Mouse (Mus musculus) hindbrain, embryonic 11.5 days (tissue): ENCODE measurements around the gene Dnajc30. TPM values are rescaled to one million over a fixed set of nuclear protein-coding genes. Genes with fewer than 3 reads are reported as not detected.

Experiments
- ATAC-seq: fragments of 200-750 bp; cut with Nextera tagmentation; 2 replicates; pipeline ENCODE4 v1.8.0; 2017; ENCODE audit warnings: mild to moderate bottlenecking, moderate TSS enrichment, moderate library complexity; ENCODE audit not compliant: low FRiP score
- DNase-seq: peaks from one replicate; pipeline ENCODE4 v3.0.0-alpha.2; 2015; ENCODE audit warnings: low spot score
- H3K27ac ChIP-seq: fragments of 300-500 bp; sonication (generic); 2 replicates; pipeline ENCODE4 v1.5.1; 2014; ENCODE audit warnings: mild to moderate bottlenecking, low read depth, low read length
- H3K27me3 ChIP-seq: fragments of 300-500 bp; sonication (generic); 2 replicates; pipeline ENCODE4 v1.6.1; 2014; ENCODE audit warnings: mild to moderate bottlenecking, low read length, moderate library complexity, mixed read lengths; ENCODE audit not compliant: control insufficient read depth, insufficient read depth
- H3K36me3 ChIP-seq: fragments of 300-500 bp; sonication (generic); 2 replicates; pipeline ENCODE4 v1.6.1; 2014; ENCODE audit warnings: mild to moderate bottlenecking, low read length, moderate library complexity, mixed read lengths; ENCODE audit not compliant: control insufficient read depth, insufficient read depth
- H3K4me1 ChIP-seq: fragments of 300-500 bp; sonication (generic); replicated peaks from 2 replicates; pipeline ENCODE4 v1.6.1; 2014; ENCODE audit warnings: low read length, mixed read lengths; ENCODE audit not compliant: control insufficient read depth, insufficient read depth
- H3K4me2 ChIP-seq: fragments of 300-500 bp; sonication (generic); replicated peaks from 2 replicates; pipeline ENCODE4 v1.6.1; 2014; ENCODE audit warnings: mild to moderate bottlenecking, low read depth, low read length
- H3K4me3 ChIP-seq: fragments of 300-500 bp; sonication (generic); 2 replicates; pipeline ENCODE4 v1.5.1; 2014; ENCODE audit warnings: low read depth, low read length
- H3K9ac ChIP-seq: fragments of 300-500 bp; sonication (generic); 2 replicates; pipeline ENCODE4 v1.6.1; 2014; ENCODE audit warnings: low read depth, low read length
- H3K9me3 ChIP-seq: fragments of 300-500 bp; sonication (generic); 2 replicates; pipeline ENCODE4 v1.6.1; 2016; ENCODE audit warnings: low read length; ENCODE audit not compliant: control insufficient read depth
- WGBS: fragments of 180-500 bp; shearing (Covaris S2); extraction: QIAGEN DNeasy Blood & Tissue Kit; methylation state at CpG from one replicate; pipeline ENCODE4 v1.1.7; 2014; 5-methylcytosine and 5-hydroxymethylcytosine counted together
- polyA plus RNA-seq: library from polyadenylated mRNA; unstranded; fragments of >200 nt; fragmentation: Nextera tagmentation; extraction: Ambion mirVana; gene quantifications from 2 replicates; pipeline ENCODE4 v1.2.1, GENCODE M21; 2014

The Dnajc30 gene
- polyA plus RNA-seq, 1 experiment from 2014 or later, result 29.2 TPM

DNA sequence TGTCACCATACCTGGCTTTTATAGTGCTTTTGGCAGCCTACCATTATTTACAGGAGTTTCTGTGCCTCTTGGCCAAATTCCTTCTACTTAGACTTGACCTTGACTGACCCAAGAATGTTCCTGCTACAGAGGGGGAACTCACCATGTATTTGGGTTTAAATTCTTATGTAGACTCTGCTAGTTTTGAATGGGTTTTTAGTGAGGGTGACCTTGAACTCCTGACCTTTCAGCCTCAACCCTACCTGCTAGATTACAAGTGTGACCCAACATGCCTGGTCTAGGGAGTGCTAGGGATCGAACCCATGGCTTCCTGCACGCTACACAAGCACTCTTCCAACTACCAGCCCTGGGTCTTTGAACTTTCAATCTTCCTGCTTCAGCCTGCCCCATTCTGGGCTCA is 8.1 kb downstream of the Dnajc30 start:
- Histone ChIP-seq H3K4me1 (peaks cover 4% of the 10 kb centered on the region), H3K4me3 (no peak overlapping the region), H3K4me2 (no peak overlapping the region), H3K36me3 (no peaks in the 10 kb centered on the region), H3K27ac (no peak overlapping the region), H3K9ac (no peak overlapping the region), H3K9me3 (no peaks in the 10 kb centered on the region), H3K27me3 (no peaks in the 10 kb centered on the region)
- DNase-seq, result no peak
- 97% methylated on average over 2 of the region's 2 CpGs for WGBS
- no peak for ATAC-seq

DNA sequence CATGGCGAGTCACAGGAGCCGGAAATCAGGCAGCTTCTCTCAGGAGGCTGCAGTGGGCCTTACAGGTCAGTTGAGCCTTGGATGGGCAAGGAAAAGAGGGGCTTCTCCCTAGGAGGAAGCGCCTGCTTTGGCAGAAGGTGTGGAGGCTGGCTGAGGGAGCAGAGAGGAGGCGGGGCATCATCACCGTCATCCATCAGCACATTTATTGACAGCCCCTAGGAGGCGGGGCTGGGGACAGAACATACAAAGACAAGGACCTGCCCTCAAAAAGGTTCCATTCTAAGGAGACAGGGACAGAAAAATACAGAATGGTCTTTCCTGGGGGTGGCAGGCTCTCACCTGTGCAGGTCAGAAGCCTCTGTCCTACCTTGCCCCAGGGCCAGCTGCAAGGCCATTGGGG is 8.7 kb downstream of the Dnajc30 start:
- H3K27ac ChIP-seq, result no peak overlapping the region
- 52% methylated on average over 6 of the region's 6 CpGs for WGBS
- H3K36me3 ChIP-seq, result no peaks in the 10 kb centered on the region
- peaks cover 4% of the 10 kb centered on the region for H3K4me1 ChIP-seq
- H3K4me3 ChIP-seq, result no peak overlapping the region
- no peaks in the 10 kb centered on the region for H3K27me3 ChIP-seq
- H3K9me3 ChIP-seq, result no peaks in the 10 kb centered on the region
- DNase-seq (no peak), ATAC-seq (no peak)
- no peak overlapping the region for H3K4me2 ChIP-seq
- H3K9ac ChIP-seq, result no peak overlapping the region

DNA sequence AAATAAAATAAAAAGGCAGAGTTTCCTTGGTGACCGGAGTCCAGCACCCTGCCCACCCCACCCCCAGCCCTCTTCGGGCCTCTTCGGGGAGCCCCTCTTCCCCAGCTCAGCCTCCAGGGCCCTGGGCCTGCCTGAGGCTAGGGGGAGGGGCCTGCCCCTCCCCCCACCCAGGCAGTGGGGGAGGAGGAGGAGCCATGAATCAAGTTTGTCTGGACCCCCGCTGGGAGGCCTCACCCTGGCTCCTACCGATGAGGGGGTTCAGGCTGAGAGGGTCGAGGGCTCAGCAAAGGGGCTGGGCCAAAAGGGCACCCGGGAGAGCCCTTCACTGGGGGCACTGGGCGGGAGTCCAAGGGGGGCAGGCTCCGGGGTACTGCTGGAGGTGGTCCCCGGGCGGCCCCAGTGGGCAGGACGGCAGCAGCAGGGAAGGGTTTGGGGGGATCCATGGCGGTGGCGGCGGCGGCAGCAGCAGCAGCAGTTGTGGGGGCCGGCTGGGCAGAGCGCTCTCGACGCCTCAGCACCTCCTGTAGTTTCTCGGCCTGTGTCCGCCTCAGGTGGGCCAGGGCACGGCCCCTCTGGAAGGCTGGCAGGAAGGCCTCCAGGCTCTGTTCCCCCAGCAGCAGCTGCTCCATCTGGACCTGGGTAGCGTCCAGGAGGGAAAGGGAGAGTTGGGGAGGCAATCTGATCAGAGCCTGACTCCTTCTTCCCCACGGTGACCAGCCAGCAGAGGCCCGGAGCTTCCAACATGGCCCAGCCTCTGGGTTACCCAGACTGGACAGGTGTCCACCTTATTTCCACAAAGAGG is 9.5 kb downstream of the Dnajc30 start:
- Histone ChIP-seq H3K4me1 (peaks cover 4% of the 10 kb centered on the region), H3K4me3 (no peak overlapping the region), H3K36me3 (no peaks in the 10 kb centered on the region), H3K27ac (peak overlapping the region; percentile 36; the same call in 1 of the 2 replicates), H3K4me2 (0 out of 2 replicates have a peak overlapping the region, but pooled peaks have one; percentile 7), H3K27me3 (no peaks in the 10 kb centered on the region), H3K9me3 (no peaks in the 10 kb centered on the region), H3K9ac (peak overlapping the region; percentile 27; the same call in 1 of the 2 replicates)
- no peak for DNase-seq
- ATAC-seq, result no peak
- 20% methylated on average over 22 of the region's 26 CpGs for WGBS

DNA sequence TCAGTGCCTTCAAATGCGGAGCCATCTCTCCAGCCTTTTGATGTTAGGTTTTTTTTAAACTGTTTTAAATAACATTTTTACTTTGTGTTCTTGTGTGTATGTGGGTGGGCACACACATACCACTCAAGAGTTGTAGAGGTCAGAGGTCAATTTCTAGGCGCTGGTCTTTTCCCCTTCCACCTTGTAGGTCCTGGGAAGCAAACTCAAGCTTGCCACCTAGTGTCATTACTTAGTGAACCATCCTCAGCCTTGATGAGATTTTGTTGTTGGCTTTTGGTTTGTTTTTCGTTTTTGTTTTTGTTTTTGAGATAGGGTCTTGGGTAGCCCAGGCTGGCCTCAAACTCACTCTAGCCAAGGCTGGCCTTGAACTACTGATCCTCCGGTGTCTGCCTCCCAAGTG is 11.7 kb downstream of the Dnajc30 start:
- WGBS, result 66% methylated on average over 4 of the region's 4 CpGs
- H3K27me3 ChIP-seq, result no peaks in the 10 kb centered on the region
- no peak overlapping the region for H3K9ac ChIP-seq
- H3K4me1 ChIP-seq, result peaks cover 4% of the 10 kb centered on the region
- ATAC-seq (no peak), DNase-seq (no peak)
- no peak overlapping the region for H3K4me2 ChIP-seq
- no peak overlapping the region for H3K4me3 ChIP-seq
- no peaks in the 10 kb centered on the region for H3K36me3 ChIP-seq
- H3K27ac ChIP-seq, result no peak overlapping the region
- no peaks in the 10 kb centered on the region for H3K9me3 ChIP-seq

DNA sequence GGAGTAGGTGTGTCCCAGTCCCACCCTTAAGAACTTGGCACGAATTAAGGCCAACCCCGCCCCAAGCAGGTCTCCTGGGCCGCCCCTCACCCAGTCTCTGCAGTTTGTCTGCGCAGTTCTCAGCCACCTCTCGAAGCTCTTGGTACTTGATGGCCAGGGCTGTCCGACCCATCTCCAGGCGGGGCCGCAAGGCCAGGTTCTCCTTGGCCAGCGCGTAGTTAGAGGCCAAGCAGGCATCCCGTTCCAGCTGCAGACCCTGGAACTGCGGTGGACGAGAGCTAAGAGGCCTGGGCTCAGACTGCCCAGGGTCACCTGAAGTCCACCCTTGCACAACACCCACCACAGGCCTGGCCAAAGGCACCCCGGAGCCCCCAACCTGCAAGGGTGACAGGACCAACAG is 12.4 kb downstream of the Dnajc30 start:
- H3K9ac ChIP-seq, result peak overlapping the region; percentile 99
- no peaks in the 10 kb centered on the region for H3K36me3 ChIP-seq

DNA sequence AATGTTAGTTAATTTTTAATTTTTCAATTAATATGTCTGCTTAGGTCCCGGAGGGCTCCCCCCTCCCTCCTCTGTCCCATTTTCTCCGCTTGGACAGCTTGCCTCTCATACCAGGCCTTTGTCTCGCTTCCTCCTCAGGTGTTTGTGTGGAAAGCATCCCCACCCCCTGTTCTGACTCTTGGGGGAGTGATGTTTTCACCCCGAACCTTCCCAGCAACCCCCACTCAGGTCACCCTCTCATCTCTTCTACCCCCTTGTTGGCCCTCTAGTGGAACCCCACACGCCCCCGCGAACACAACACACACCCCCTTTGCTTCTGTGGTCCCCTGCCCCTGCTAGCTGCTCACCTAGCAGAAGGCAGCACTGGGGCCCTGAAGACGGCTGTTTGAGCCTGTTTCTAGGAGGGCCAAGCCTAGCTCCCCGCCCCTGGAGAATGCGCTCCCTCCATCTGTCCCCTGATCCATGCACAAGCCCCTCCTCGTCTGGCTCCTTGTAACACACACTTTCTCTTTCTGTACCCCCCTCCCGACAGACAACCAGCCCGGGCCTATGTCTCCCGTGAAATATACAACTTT is 13.0 kb downstream of the Dnajc30 start:
- DNase-seq, result peak; percentile 54

More for the DNA sequence above, 12.4 kb downstream of the Dnajc30 start:
- peak overlapping the region; percentile 78 for H3K4me2 ChIP-seq
- peaks cover 4% of the 10 kb centered on the region for H3K4me1 ChIP-seq
- H3K4me3 ChIP-seq, result peak overlapping the region; percentile 4; the same call in 1 of the 2 replicates
- no peaks in the 10 kb centered on the region for H3K27me3 ChIP-seq
- no peak overlapping the region for H3K27ac ChIP-seq
- no peaks in the 10 kb centered on the region for H3K9me3 ChIP-seq
- WGBS, result 91% methylated on average over 14 of the region's 14 CpGs
- no peak for ATAC-seq
- no peak for DNase-seq

DNA sequence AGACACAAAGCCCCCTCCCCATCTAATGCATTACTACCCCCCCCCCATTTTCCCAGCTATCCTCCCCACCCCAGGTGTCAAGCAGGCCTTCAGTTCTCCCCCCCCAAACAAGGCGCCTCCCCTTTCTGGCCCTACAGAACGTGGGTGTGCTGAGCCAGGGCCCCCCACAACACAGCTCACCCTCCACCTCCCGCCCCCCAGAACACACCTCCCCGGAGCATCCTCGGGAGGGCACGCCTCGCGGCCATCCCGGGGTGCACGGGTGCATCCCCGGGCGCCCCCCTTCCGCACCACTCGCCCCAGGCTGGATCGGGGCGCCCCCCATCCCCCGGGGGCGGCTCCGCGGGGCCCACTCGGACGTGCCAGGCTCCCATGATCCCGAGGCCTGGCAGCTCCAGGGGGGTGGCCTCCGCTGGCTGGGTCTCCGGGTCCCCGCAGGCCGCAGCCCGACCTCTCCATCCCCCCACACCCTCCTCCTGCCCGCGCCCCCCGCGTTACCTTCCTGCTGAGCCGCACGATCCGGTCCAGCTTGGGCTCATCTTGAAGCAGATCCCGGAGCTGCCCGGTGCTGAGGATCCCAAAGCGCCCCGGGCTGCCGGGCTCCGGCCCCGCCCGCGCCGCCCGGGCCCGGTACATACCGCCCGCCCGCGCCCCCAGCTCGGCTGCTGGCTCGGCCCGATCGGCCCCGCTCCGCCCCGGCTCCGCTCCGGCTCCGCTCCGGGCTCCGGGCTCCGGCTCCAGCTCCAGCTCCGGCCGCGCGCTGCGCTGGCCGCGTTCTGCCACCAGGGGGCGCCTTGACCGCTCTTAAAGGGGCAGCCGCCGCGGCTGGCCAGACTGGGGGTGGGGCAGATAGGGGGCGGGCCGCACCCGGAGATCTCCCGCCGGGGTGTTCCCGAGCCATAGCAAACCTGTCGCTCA is 13.8 kb downstream of the Dnajc30 start, which contains the start of gene Vps37d:
TSS of gene Vps37d (minus strand) at position 703 of the 918 bp plus-strand sequence.
- no peaks in the 10 kb centered on the region for H3K9me3 ChIP-seq
- WGBS, result 2% methylated on average over 29 of the region's 83 CpGs
- peak within 1 kb of the TSS; percentile 77 for H3K27ac ChIP-seq
- H3K9ac ChIP-seq, result peak within 1 kb of the TSS; percentile 99
- H3K36me3 ChIP-seq, result no peaks in the 10 kb centered on the region
- H3K4me3 ChIP-seq, result peak within 1 kb of the TSS; percentile 99
- H3K4me2 ChIP-seq, result peak within 1 kb of the TSS; percentile 78
- H3K4me1 ChIP-seq, result peaks cover 4% of the 10 kb centered on the region
- H3K27me3 ChIP-seq, result no peaks in the 10 kb centered on the region
- DNase-seq (peak; percentile 98), ATAC-seq (peak; percentile 82)

More for the DNA sequence above, 13.0 kb downstream of the Dnajc30 start:
- no peaks in the 10 kb centered on the region for H3K9me3 ChIP-seq
- H3K4me1 ChIP-seq, result peaks cover 4% of the 10 kb centered on the region
- no peaks in the 10 kb centered on the region for H3K36me3 ChIP-seq
- H3K4me2 ChIP-seq, result peak overlapping the region; percentile 78
- 21% methylated on average over 14 of the region's 14 CpGs for WGBS
- peak; percentile 34 for ATAC-seq
- H3K27ac ChIP-seq, result peak overlapping the region; percentile 77
- H3K9ac ChIP-seq, result peak overlapping the region; percentile 99
- peak overlapping the region; percentile 99 for H3K4me3 ChIP-seq
- no peaks in the 10 kb centered on the region for H3K27me3 ChIP-seq

DNA sequence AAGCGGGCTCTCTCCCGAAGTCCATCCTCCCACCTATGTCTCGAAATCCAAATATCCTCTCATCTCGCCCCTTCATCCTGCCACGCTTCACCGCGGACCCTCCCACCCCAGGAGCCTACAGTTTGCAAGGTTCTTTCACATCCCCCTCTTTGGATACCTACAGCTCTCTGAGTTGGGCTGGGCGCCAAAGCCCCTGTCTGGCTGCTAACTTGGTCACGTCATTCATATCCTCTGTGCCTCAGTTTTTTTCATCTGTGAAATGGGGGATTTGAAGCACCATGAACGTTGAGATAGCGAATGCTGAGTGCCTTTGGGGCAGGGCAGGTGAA is 14.4 kb downstream of the Dnajc30 start:
- no peak overlapping the region for H3K27ac ChIP-seq
- peak overlapping the region; percentile 78 for H3K4me2 ChIP-seq
- H3K4me1 ChIP-seq, result peaks cover 1% of the 10 kb centered on the region
- WGBS, result 2% methylated on average over 11 of the region's 11 CpGs
- peak; percentile 53; the same call in 1 of the 2 replicates for ATAC-seq
- H3K9me3 ChIP-seq, result no peaks in the 10 kb centered on the region
- no peaks in the 10 kb centered on the region for H3K36me3 ChIP-seq
- DNase-seq, result no peak
- peak overlapping the region; percentile 99 for H3K4me3 ChIP-seq
- H3K9ac ChIP-seq, result no peak overlapping the region
- no peaks in the 10 kb centered on the region for H3K27me3 ChIP-seq
